Mouse (Mus musculus): Measurements from ENCODE around the gene Usp27x. TPM values are rescaled to one million over a fixed set of nuclear protein-coding genes. Genes with fewer than 3 reads are reported as not detected.
A peak's percentile ranks its signal among the peaks of the same experiment; 100 is the strongest.

Gene Usp27x
- total RNA-seq (2017), result 0.12 and 0.25 TPM in 2 replicates

DNA sequence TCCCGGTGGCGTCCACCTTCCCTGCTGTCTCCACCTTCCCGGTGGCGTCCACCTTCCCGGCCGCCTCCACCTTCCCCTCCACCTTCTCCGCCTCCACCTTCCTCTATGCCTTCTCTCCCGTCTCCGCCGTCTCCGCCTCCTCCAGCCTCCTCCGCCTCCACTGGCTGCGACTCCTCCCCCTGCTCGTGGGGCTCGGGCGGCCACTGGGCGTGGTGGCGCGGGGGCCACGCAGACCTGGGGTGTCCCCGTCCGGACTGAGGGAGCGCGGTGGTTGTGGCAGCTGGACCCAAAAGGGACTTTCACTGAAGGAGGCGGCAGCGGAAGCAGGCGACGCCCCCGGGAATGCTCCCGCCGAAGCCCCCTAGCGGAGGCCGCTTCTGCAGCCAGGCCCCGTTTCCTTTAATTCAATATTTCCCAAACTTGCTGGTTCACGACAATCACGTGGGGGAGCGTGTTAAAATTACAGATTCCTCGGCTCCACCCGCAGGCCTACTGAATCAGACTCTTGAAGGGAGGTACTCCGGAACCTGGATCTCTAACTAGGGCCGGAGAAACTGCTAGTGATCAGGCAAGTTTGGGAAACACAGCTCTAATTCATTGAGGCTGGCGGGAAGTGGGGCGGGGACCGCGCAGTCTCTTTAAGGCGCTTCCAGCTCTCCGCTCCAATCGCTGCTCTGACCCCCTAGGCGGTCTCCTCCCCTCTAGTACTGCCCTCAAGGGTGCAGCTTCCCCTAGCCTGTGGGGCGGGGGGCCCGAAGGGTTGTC is at the start of gene Usp27x:
Gene Usp27x (minus strand): TSS at position 115 of the 765 bp plus-strand sequence.
- ATAC-seq (ENCODE audit: extremely low read depth, insufficient number of reproducible peaks, low FRiP score, poor library complexity, severe bottlenecking), result peak; percentile 51; the same call in 1 of the 2 replicates

DNA sequence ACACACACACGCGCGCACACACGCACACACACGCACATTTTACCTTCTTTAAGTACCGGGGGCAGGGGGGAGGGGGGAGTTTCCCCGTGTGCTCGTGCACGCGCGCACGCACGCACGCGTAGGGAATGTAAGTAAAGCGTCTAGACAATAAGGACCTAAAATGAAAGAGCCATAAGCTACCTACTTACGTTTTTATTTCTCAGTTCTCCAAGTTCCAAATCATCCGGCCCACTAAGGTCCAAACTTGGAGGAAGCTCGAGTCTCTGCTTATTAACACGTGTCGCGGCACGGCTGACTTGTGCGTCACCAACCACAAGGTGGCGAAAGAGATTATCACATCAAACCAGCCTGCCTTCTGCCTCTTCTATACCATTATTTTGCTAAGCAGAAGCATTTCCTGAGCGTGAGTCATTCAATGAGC is 47.1 kb upstream of the Usp27x start:
- ATAC-seq (ENCODE audit: extremely low read depth, insufficient number of reproducible peaks, low FRiP score, poor library complexity, severe bottlenecking), result peak; percentile 88

DNA sequence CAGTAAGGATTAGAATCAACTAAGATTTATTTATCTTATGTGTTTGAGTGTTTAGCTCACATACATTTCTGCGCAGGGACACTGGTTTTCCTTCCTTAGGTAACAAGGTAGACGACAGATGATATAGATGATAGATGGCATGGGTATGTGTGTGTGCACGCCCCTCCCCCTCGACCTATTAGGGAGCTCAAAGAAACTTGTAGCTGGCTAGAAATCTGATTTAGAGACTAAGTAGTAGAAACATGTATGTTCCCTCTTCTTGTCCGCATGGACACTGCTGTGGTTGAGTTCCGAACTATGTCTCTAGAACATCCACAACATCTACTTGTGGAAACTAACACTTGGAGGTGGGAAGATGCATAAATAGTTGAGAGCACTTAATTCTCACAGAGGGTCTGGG is 46.5 kb upstream of the Usp27x start:
- ATAC-seq (ENCODE audit: extremely low read depth, insufficient number of reproducible peaks, low FRiP score, poor library complexity, severe bottlenecking), result no peak

DNA sequence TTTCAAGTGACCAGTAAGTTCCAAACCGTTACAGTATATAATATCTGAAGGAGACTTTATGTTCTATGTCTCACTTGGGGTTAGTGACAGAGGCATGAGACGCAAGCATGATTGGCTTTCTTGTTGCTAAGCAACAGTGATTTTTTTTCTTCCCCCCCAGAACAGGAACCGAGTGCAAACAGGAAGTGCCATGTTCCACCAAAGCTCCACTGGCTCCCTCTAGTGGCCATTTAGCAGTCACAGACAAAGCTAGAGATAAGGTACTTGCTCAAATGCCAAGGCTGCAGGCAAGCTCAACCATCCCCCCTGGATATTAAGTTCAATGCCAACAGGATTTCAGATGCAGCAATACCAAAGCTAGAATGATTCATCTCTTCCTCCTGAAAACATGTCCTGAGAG is 45.4 kb upstream of the Usp27x start:
- ATAC-seq (ENCODE audit: extremely low read depth, insufficient number of reproducible peaks, low FRiP score, poor library complexity, severe bottlenecking), result peak; percentile 92

DNA sequence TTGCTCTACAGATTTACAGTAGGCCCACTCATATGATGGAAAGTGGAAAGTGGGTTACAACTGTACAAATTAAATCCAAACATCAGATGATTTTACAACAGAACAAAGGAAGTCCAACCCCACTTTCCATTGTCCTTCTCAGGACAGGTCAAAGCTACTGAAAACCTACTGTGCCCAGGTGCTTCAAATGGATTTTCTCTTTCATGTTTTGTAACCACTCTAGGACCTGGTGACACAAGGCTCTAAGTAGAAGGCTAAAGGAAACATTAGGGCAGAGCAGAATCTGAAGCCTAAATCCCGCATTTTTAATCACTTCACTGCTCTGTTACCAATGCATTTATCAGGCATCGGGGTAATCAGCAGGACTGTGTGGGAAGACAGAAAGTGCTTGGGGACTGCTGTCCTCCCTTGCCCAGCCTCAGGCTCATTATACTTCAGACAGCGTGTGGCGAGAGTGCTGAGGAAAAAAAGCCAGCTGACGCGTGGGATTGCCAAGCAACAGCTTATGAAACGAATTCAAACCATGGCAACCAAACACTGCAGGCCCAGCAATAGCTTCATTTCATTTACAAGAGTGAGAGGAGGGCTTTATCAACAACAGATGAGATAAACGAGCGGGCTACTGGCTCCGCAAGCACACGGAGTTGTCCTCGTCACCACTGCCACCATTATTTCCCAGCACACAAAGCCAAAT is 40.7 kb upstream of the Usp27x start:
- no peak for ATAC-seq (ENCODE audit: extremely low read depth, insufficient number of reproducible peaks, low FRiP score, poor library complexity, severe bottlenecking)

DNA sequence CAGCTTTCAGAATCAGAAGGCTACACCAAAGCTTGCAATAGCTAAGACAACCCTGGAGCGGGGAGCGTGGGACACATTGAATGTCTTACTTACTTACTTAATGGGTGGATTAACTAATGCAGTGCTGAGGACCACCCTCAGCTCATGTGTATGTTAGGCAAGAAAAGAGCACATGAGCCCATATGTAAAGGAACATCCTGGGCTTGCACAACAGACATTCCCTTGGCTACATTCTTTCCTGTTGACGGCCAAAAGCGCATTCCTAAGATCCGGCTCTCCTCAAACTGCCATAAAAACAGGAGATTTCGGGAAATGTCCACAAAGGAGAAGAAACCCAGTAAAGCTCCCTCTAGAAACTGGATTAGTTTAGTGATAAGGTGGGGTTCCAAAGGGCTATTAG is 39.7 kb upstream of the Usp27x start:
- no peak for ATAC-seq (ENCODE audit: extremely low read depth, insufficient number of reproducible peaks, low FRiP score, poor library complexity, severe bottlenecking)

DNA sequence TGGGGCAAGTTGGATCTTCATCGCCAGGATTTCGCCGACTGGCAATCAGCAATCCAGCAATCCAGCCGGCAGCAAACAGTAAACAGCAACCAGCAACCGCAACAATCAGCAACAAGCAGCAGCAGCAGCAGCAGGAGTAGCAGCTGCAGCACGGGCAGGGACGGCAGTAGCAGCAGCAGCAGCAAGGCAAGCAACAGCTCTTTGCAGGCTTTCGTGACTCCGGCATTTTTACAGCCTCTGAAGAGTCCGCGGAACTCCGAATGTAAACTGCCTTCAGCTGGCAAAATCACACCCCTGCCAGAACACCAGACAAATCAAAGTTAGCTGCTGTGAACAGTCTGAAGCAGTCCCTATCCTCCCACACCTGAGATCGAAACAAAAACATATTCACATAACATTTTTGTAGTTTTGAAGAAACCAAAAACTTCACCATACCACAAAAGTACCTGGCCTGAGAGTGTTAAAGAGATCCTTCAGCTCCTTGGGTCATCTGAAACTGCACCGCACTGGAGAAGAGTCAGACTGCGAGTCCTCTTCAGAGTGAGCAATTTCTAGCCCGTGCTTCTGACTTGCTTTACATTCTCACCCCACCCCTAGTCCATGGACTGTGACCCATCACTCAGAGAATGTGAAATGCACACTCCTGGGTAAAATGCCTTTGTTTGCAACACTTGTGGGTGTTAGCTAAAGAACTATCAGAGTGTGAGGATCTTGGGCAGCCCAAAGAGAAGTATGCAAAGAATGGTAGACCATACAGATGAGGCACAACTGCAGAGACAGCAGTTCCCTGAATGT is 36.8 kb upstream of the Usp27x start:
- ATAC-seq (ENCODE audit: extremely low read depth, insufficient number of reproducible peaks, low FRiP score, poor library complexity, severe bottlenecking), result no peak

DNA sequence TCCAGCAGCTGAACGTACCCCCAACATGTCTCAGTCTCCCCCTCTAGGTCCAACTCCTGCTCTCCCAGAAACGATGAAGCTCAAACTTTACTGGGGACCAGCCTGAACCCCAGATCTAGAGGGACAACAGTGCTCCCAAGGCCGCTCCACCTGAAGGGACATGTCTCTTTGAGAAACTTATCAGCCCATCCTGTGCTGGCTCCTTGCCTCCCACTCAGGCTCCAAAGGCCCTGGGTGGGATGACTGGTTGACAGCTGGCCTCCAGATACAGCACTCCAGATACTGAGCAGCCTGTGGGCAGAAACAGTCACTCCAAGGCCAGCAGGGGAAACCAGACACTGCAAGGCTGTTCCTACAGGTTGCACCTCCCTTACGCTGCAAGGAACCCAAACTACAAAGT is 956 bp upstream of the Usp27x start:
- no peak for ATAC-seq (ENCODE audit: extremely low read depth, insufficient number of reproducible peaks, low FRiP score, poor library complexity, severe bottlenecking)

DNA sequence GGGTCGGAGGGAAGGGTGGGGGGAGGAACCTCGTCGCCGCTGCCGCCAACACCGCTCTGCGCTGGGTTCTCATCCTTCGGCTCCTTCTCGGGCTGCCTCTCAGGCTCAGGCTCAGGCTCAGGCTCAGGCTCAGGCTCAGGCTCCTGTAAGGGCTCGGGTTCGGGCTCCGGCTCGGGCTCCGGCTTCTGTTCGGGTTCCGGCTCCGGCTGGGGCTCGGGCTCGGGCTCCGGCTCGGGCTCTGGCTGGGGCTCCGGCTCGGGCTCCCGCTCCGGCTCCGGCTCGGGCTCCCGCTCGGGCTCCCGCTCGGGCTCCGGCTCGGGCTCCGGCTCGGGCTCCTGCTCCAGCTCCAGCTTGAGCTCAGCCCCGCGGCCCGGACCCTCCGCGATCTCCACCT is 311 bp downstream of the Usp27x start:
- ATAC-seq (ENCODE audit: extremely low read depth, insufficient number of reproducible peaks, low FRiP score, poor library complexity, severe bottlenecking), result no peak

DNA sequence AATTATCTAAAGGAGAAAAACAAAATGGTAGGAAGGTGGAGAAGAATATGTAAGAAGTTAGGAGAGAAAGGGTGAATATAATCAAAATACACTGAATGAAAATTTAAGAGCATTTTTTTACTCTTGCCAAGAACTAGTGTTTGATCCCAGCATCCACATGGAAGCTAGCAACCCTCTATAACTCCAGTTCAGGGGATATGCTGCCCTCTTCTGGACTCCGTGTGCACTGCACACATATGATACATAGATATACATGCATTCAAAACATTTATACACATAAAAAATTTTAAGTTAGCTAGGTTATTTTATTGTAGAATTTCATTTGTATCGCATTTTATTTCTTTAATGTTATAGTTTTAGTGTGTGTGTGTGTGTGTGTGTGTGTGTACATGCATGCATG is 50.2 kb downstream of the Usp27x start:
- ATAC-seq (ENCODE audit: extremely low read depth, insufficient number of reproducible peaks, low FRiP score, poor library complexity, severe bottlenecking), result no peak

DNA sequence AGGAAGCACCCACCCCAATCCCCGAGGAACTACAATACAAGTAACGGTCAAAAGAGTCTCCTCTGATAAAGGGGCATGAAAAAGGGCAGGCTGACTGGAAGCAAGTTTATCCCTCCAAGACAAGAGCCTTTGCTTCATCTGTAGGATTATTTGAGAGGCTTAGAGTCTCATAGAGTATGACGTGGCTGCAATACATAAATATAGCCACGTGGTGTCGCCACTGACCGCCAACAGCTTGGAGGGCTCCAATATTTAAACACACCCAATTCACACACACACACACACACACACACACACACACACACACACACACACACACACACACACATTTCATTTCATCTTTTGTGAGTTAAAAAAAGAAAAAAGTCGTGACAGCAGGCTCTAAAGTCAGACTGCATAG is 53.3 kb downstream of the Usp27x start:
- ATAC-seq (ENCODE audit: extremely low read depth, insufficient number of reproducible peaks, low FRiP score, poor library complexity, severe bottlenecking), result peak; percentile 55; the same call in 1 of the 2 replicates

Other genes starting within 250 kb of the Usp27x start
- gene Clcn5, start 56.5 kb downstream of the Usp27x start, total RNA-seq (2017), result 7.0 and 7.9 TPM in 2 replicates
- gene Foxp3, start 197.8 kb upstream of the Usp27x start, total RNA-seq (2017), result 0.61 and 1.5 TPM in 2 replicates
- gene Ppp1r3f, start 198.5 kb upstream of the Usp27x start, total RNA-seq (2017), result 2.1 and 2.6 TPM in 2 replicates
- gene Ccdc22, start 229.7 kb upstream of the Usp27x start, total RNA-seq (2017), result 11.5 and 17.5 TPM in 2 replicates
- gene Cacna1f, start 231.3 kb upstream of the Usp27x start, total RNA-seq (2017), result not detected in 2 replicates

Data from neutrophil, adult 5-6 weeks (primary cell).